Mouse (Mus musculus): ENCODE data around the gene March11. TPM values are rescaled to one million over a fixed set of nuclear protein-coding genes. Genes with fewer than 3 reads are reported as not detected.

The March11 gene
- polyA plus RNA-seq, 1 experiment from 2014 or later: not detected

DNA sequence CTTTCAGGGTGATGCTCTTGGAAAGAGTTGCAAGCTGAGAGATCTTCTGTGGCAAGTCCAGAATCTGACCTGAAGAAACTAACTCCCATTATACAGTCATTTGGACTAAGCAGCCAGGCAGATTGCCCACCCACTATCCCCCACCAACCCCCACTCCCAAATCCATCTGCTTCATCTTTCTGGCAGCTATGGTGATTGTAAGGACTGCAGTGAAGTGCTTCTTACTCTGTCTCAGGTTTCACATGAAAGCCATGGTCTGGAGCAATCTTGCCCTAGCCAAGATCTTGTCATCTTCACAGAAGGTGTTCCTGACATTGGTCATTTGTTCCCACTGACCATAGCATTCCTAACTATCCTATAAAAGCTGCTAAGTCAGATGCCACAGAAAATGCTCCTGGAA is 117.4 kb downstream of the March11 start:
- H3K4me2 ChIP-seq (ENCODE audit: low read depth, low read length): no peak overlapping the region
- no peak overlapping the region for H3K9ac ChIP-seq (replicated peaks)
- TF ChIP-seq CTCF (IDR thresholded peaks at IDR 0.05; ENCODE audit: low read depth) (no peak), EP300 (IDR thresholded peaks at IDR 0.05; ENCODE audit: low read depth) (no peak)
- no peaks in the 10 kb centered on the region for H3K4me1 ChIP-seq (ENCODE audit: insufficient read depth)
- no peak overlapping the region for H3K4me3 ChIP-seq (ENCODE audit: low read depth, low read length)
- no peaks in the 10 kb centered on the region for H3K9me3 ChIP-seq (ENCODE audit: low read length)
- DNase-seq: no peak
- no peaks in the 10 kb centered on the region for H3K27me3 ChIP-seq (ENCODE audit: insufficient read depth, low read length)
- H3K27ac ChIP-seq (ENCODE audit: low read depth): no peak overlapping the region
- H3K36me3 ChIP-seq (replicated peaks; ENCODE audit: insufficient read depth, low read length): no peaks in the 10 kb centered on the region
- no peak for ATAC-seq

DNA sequence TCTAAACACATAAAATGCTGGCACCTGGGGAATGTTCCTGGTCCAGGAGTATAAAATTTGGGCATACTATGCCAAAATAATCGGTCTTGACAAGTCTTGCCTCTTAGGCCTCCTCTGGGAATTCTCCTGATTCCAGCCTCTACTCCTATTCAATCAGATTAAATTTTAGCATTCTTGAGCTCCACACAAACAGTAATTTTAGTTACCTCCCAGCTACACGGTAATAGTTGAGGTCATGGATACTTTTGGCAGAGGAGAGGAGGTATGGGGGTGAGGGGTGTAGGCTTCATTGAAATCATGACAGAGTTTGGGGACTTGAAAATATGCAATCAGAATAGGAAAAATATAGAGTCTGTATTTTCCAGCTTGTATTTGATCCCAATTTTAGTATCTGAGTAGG is 121.7 kb downstream of the March11 start:
- Histone ChIP-seq H3K27ac (ENCODE audit: low read depth) (no peak overlapping the region), H3K9me3 (ENCODE audit: low read length) (no peaks in the 10 kb centered on the region), H3K4me3 (ENCODE audit: low read depth, low read length) (no peak overlapping the region), H3K4me2 (ENCODE audit: low read depth, low read length) (no peak overlapping the region), H3K9ac (replicated peaks) (no peak overlapping the region), H3K36me3 (replicated peaks; ENCODE audit: insufficient read depth, low read length) (no peaks in the 10 kb centered on the region), H3K4me1 (ENCODE audit: insufficient read depth) (no peaks in the 10 kb centered on the region), H3K27me3 (ENCODE audit: insufficient read depth, low read length) (no peaks in the 10 kb centered on the region)
- ATAC-seq: no peak
- TF ChIP-seq EP300 (IDR thresholded peaks at IDR 0.05; ENCODE audit: low read depth): no peak
- no peak for TF ChIP-seq CTCF (IDR thresholded peaks at IDR 0.05; ENCODE audit: low read depth)
- no peak for DNase-seq
- 68% methylated on average over 2 of the region's 2 CpGs for WGBS (ENCODE audit: insufficient replicate concordance)

DNA sequence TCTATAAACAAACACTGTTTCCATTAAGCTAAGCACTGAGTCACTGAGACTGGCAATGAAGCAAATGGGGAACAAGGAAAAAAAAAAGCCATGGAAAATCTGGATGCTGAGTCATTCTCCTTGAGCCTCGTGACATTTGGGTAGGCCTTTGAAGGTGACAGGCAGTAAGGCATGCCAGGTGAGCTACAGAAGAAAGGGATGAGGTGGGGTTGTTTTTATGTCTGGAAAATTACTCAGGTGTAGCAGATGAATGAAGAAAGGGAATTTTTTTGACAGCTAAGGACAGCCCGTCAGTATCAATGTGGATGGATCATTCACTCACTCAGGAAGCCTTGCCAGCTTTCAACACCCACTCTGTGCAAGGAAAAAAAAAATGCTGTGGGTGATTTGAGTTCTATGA is 123.8 kb downstream of the March11 start:
- Histone ChIP-seq H3K4me1 (ENCODE audit: insufficient read depth) (no peaks in the 10 kb centered on the region), H3K27ac (ENCODE audit: low read depth) (no peak overlapping the region), H3K27me3 (ENCODE audit: insufficient read depth, low read length) (no peaks in the 10 kb centered on the region), H3K9me3 (ENCODE audit: low read length) (no peaks in the 10 kb centered on the region), H3K4me2 (ENCODE audit: low read depth, low read length) (no peak overlapping the region), H3K4me3 (ENCODE audit: low read depth, low read length) (no peak overlapping the region), H3K9ac (replicated peaks) (no peak overlapping the region), H3K36me3 (replicated peaks; ENCODE audit: insufficient read depth, low read length) (no peaks in the 10 kb centered on the region)
- ATAC-seq (no peak), DNase-seq (no peak)
- TF ChIP-seq EP300 (IDR thresholded peaks at IDR 0.05; ENCODE audit: low read depth) (no peak), CTCF (IDR thresholded peaks at IDR 0.05; ENCODE audit: low read depth) (no peak)
- 66% methylated on average over 2 of the region's 2 CpGs for WGBS (ENCODE audit: insufficient replicate concordance)

DNA sequence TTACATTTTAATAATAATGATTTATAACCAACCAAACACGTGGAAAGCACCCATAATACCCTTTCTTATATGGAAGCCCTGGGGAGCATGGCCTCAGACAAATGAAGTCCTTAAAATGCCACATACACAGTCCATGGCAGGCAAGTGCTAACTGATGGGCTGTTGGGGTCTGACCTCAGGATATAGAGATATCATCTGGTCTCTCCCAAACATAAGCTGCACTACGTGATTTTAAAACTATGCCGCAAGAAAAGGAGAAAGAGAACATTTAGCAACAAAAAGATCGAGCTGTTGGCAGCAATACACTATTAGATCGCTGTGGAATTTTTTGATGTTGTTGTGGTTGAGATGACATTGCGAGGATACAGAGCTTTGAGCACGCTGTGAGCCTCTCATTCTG is 126.9 kb downstream of the March11 start:
- Histone ChIP-seq H3K27me3 (ENCODE audit: insufficient read depth, low read length) (no peaks in the 10 kb centered on the region), H3K27ac (ENCODE audit: low read depth) (no peak overlapping the region), H3K4me1 (ENCODE audit: insufficient read depth) (no peaks in the 10 kb centered on the region), H3K4me2 (ENCODE audit: low read depth, low read length) (no peak overlapping the region), H3K36me3 (replicated peaks; ENCODE audit: insufficient read depth, low read length) (no peaks in the 10 kb centered on the region), H3K4me3 (ENCODE audit: low read depth, low read length) (no peak overlapping the region), H3K9ac (replicated peaks) (no peak overlapping the region), H3K9me3 (ENCODE audit: low read length) (no peaks in the 10 kb centered on the region)
- TF ChIP-seq EP300 (IDR thresholded peaks at IDR 0.05; ENCODE audit: low read depth): no peak
- TF ChIP-seq CTCF (IDR thresholded peaks at IDR 0.05; ENCODE audit: low read depth): no peak
- WGBS (ENCODE audit: insufficient replicate concordance): 81% methylated on average over 7 of the region's 7 CpGs
- no peak for ATAC-seq
- DNase-seq: no peak

DNA sequence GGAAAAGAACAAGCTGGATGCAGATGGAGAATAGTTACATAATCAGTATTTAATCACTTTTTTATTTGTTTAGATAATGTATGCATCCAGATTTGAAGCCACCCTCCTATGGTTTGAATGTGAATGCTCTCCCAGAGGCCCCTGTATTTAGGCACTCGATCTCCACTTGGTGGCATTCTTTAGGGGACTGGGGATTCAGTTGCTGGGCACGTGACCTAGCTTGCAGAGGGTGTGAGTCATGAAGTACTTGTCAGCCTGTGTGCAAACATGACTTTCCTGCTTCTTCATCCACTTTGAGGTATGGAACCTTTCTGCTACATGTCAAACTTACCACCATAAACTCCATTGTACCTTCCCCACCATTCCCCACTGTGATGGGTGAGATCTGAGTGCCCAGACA is 128.3 kb downstream of the March11 start:
- no peak overlapping the region for H3K9ac ChIP-seq (replicated peaks)
- WGBS (ENCODE audit: insufficient replicate concordance): 50% methylated on average over 2 of the region's 2 CpGs

More for the DNA sequence above, 128.3 kb downstream of the March11 start:
- no peaks in the 10 kb centered on the region for H3K36me3 ChIP-seq (replicated peaks; ENCODE audit: insufficient read depth, low read length)
- H3K4me2 ChIP-seq (ENCODE audit: low read depth, low read length): no peak overlapping the region
- no peaks in the 10 kb centered on the region for H3K9me3 ChIP-seq (ENCODE audit: low read length)
- ATAC-seq (no peak), DNase-seq (no peak)
- no peak overlapping the region for H3K27ac ChIP-seq (ENCODE audit: low read depth)
- no peaks in the 10 kb centered on the region for H3K27me3 ChIP-seq (ENCODE audit: insufficient read depth, low read length)
- no peaks in the 10 kb centered on the region for H3K4me1 ChIP-seq (ENCODE audit: insufficient read depth)
- TF ChIP-seq CTCF (IDR thresholded peaks at IDR 0.05; ENCODE audit: low read depth) (no peak), EP300 (IDR thresholded peaks at IDR 0.05; ENCODE audit: low read depth) (no peak)
- no peak overlapping the region for H3K4me3 ChIP-seq (ENCODE audit: low read depth, low read length)
